Mouse (Mus musculus) layer of hippocampus, postnatal 25 days (tissue): ENCODE measurements around the gene Ppif. TPM values are rescaled to one million over a fixed set of nuclear protein-coding genes. Genes with fewer than 3 reads are reported as not detected.

ENCODE experiments used
- total RNA-seq, 2 experiments: library from RNA; stranded (reverse); gene quantifications; 2 replicates each; pipeline ENCODE4 v1.2.3; 2021

Gene Ppif
- total RNA-seq, 2 experiments from 2014 or later: 26.0 to 27.7 TPM

Other genes with a start within 250 kb of the Ppif start
- 100 to 1,000 TPM in 1 of 2 experiments, 10 to 100 TPM in 1; 82.5 to 105 TPM for gene Zmiz1, start 235.0 kb upstream of the Ppif start, total RNA-seq
- gene Zcchc24, start 74.9 kb downstream of the Ppif start, total RNA-seq: 10 to 100 TPM; 56.1 to 59.0 TPM
- 10 to 100 TPM; 64.8 to 69.7 TPM for gene Anxa11, start 148.0 kb downstream of the Ppif start, total RNA-seq
- 1 to 10 TPM in 1 of 2 experiments, not detected in 1; 1.2 TPM for gene Plac9a, start 208.9 kb downstream of the Ppif start, total RNA-seq
- gene Tmem254a, start 233.5 kb downstream of the Ppif start, total RNA-seq: 1 to 10 TPM; 6.1 to 7.2 TPM
- not detected for gene Cphx1, start 244.2 kb downstream of the Ppif start, total RNA-seq